Mouse (Mus musculus) olfactory bulb, adult 2 months (tissue): ENCODE results near the gene Ubr4. TPM values are rescaled to one million over a fixed set of nuclear protein-coding genes. Genes with fewer than 3 reads are reported as not detected.
"Not testable (repeated sequence)": the region's sequence is repeated elsewhere in the genome, so short reads cannot be mapped to it uniquely, and the experiment has no call there.

Experiments
- H3K27ac ChIP-seq: fragments of 200-500 bp; 2 replicates; pipeline ENCODE4 v1.5.1; 2012; ENCODE audit warnings: low read depth, low read length; ENCODE audit not compliant: insufficient read depth
- H3K4me1 ChIP-seq: fragments of 200-500 bp; 2 replicates; pipeline ENCODE4 v1.6.1; 2012; ENCODE audit warnings: low read length; ENCODE audit not compliant: control insufficient read depth, insufficient read depth
- H3K4me3 ChIP-seq: fragments of 200-500 bp; 2 replicates; pipeline ENCODE4 v1.5.1; 2012; ENCODE audit warnings: mild to moderate bottlenecking, low read depth, low read length, moderate library complexity; ENCODE audit not compliant: insufficient read depth
- CTCF ChIP-seq: fragments of 200-500 bp; IDR thresholded peaks from 2 replicates; pipeline ENCODE4 v1.5.1; 2012; ENCODE audit warnings: low read depth, mild to moderate bottlenecking, low read length, moderate library complexity; ENCODE audit not compliant: insufficient read depth
- POLR2A ChIP-seq: fragments of 200-500 bp; IDR thresholded peaks from 2 replicates; pipeline ENCODE4 v1.6.1; 2012; ENCODE audit warnings: mild to moderate bottlenecking, low read depth, low read length, moderate library complexity; ENCODE audit not compliant: insufficient read depth
- WGBS: fragments of 180-500 bp; shearing (Covaris S2); methylation state at CpG from one replicate; pipeline ENCODE4 v1.1.7; 2018; 5-methylcytosine and 5-hydroxymethylcytosine counted together
- polyA plus RNA-seq: library from polyadenylated mRNA; stranded (reverse); fragments of >200 nt; gene quantifications from 2 replicates; pipeline ENCODE4 v1.2.4, GENCODE M21; 2012; ENCODE audit warnings: low replicate concordance; ENCODE audit not compliant: missing spikeins, insufficient read depth, insufficient read length

Ubr4 gene
- polyA plus RNA-seq, 1 experiment: 57.4 TPM

DNA sequence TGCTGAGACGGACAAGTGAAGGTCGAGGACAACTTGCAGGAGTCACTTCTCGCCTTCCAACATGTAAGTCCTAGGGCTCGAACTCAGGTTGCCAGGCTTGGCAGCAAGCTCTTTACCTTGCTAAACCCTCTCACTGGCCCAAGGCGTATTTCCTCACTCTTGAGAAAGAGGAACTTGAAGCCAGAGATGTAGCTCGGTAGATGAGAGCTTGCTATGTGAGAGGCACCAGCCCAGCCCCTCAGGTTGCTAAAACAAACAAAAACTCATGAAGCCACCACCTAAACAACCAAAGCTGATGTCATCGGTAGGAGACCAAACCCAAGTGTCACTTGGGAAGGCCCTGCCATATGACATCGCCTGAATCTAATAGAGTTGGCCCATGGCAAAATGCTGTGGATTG is 151.5 kb downstream of the Ubr4 start:
- no peak for TF ChIP-seq CTCF
- TF ChIP-seq POLR2A: no peak
- WGBS: 93% methylated on average over 8 of the region's 8 CpGs
- Histone ChIP-seq H3K4me1 (peaks cover 8% of the 10 kb centered on the region; the same call in 1 of the 2 replicates), H3K27ac (no peak overlapping the region), H3K4me3 (no peak overlapping the region)

DNA sequence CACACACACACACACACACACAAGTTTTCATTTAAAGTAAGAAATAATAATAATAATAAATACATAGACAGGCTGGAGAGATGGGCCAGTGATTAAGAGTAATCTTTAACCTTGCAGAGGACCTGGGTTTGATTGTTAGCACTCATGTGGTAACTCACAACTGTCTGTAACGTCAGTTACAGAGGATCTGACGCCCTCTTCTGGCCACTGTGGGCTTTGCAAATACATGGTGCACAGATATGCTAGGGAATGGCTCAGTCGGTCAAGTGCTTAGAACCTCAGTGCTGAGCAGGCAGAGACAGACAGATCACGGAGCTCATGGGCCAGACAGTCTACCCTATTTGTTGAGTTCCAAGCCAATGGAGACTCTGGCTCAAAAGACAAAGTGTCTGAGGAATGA is 153.3 kb downstream of the Ubr4 start:
- TF ChIP-seq POLR2A (no peak), CTCF (no peak)
- no peak overlapping the region for H3K4me3 ChIP-seq
- 77% methylated on average over 4 of the region's 4 CpGs for WGBS
- H3K27ac ChIP-seq: no peak overlapping the region
- peaks cover 4% of the 10 kb centered on the region; the same call in 1 of the 2 replicates for H3K4me1 ChIP-seq

- TF ChIP-seq CTCF (no peak), POLR2A (no peak)
- Histone ChIP-seq H3K4me3 (no peak overlapping the region), H3K4me1 (no peaks in the 10 kb centered on the region), H3K27ac (no peak overlapping the region)
- WGBS: 91% methylated on average over 11 of the region's 11 CpGs
These were observed 154.3 kb downstream of the Ubr4 start for GRCm38 (mm10) chr4:139506727-139507126.

DNA sequence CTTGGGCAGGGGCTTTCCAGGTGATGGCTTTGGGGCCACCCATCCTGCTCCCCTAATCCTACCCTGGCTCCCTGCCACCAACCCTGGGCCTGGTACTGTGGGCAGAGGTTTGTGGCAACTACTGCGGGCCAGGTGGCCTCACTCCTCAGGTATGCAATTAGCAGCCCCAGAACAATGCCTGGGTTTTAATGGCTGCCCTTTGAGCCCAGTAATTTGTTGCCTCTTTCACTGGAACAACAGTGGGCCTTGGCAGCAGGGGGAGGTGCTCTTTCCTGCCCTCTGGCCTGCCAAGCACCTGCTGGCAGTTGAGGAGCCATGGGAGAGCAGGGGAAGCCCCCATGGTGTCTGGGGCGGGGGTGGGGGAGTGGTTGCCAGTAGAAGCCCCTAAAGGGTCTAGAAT is 156.7 kb downstream of the Ubr4 start:
- TF ChIP-seq CTCF (no peak), POLR2A (no peak)
- Histone ChIP-seq H3K4me3 (no peak overlapping the region), H3K4me1 (no peaks in the 10 kb centered on the region), H3K27ac (no peak overlapping the region)
- 91% methylated on average over 2 of the region's 2 CpGs for WGBS

DNA sequence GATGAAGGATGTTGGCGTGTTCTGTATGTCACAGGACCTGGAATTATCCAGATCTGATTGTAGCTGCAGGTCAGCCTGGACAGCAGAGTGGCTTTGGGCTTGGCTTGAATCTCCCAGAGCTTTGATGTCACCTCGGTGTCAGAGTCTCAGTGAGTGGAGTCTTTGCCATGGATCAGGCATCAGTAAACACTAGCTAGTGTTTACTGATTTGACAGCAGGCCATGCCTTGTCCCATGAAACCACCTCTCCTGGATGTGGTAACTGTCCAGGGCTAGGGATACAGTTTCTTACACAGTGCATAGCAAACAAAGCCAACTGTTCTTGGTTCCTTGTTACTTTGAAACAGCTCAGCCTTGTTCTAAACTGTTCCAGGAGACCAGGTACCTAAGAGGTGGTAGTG is 159.1 kb downstream of the Ubr4 start:
- Histone ChIP-seq H3K4me1 (no peaks in the 10 kb centered on the region), H3K27ac (no peak overlapping the region), H3K4me3 (no peak overlapping the region)
- 85% methylated on average over 2 of the region's 2 CpGs for WGBS
- TF ChIP-seq CTCF (no peak), POLR2A (no peak)

DNA sequence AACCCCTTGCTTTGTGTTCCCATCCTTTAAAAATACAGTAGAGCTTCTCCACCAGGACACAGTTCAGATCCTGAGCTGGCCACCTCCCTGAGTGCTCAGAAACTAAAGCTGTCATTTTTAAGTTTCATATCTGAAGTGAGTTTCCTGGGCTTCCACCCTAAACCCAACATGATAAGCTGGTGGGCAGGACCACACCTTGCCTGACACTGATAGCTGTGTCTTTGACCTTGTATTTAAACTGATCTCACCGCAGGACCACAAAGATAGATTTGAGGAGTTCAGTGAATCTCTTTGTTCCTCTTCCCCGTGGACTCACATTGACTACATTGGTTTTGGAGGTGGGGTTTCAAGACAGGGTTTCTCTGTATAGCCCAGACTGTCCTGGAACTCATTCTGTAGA is 160.6 kb downstream of the Ubr4 start:
- no peak overlapping the region for H3K4me3 ChIP-seq
- H3K4me1 ChIP-seq: no peaks in the 10 kb centered on the region
- TF ChIP-seq CTCF (no peak), POLR2A (no peak)
- WGBS: 84% methylated on average over 2 of the region's 2 CpGs
- no peak overlapping the region for H3K27ac ChIP-seq

DNA sequence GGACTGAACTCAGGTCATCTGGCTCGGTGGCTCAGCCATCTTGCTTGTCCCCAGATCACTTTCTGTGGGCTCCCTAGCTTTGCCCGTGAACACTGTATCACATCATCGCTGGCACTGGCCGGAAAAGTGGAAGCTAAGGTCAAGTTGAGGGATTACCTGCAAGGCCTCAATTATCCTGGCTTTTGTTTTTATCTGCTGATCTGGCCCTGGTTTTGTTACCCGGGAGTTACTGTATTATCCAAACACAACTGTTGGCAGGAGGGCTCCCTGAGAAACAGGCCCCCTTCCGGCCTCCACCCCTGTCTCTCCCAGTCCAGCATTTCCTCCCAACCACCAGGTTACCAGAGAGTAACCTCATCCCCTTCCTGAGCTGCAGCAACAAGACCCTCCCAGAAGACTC is 166.8 kb downstream of the Ubr4 start:
- TF ChIP-seq POLR2A (no peak), CTCF (no peak)
- 85% methylated on average over 6 of the region's 6 CpGs for WGBS
- no peak overlapping the region for H3K27ac ChIP-seq
- no peaks in the 10 kb centered on the region for H3K4me1 ChIP-seq
- H3K4me3 ChIP-seq: no peak overlapping the region

GRCm38 (mm10) chr4:139521926-139522325 is 169.5 kb downstream of the Ubr4 start:
- no peak overlapping the region for H3K27ac ChIP-seq
- peaks cover 4% of the 10 kb centered on the region; the same call in 1 of the 2 replicates for H3K4me1 ChIP-seq
- 89% methylated on average over 10 of the region's 10 CpGs for WGBS
- H3K4me3 ChIP-seq: no peak overlapping the region
- TF ChIP-seq POLR2A: no peak
- no peak for TF ChIP-seq CTCF

GRCm38 (mm10) chr4:139526475-139526874 is 174.1 kb downstream of the Ubr4 start:
- WGBS: 41% methylated on average over 12 of the region's 12 CpGs
- Histone ChIP-seq H3K27ac (no peak overlapping the region), H3K4me1 (peaks cover 4% of the 10 kb centered on the region; the same call in 1 of the 2 replicates), H3K4me3 (no peak overlapping the region)
- TF ChIP-seq POLR2A: no peak
- TF ChIP-seq CTCF: no peak

GRCm38 (mm10) chr4:139530248-139530647 is 177.8 kb downstream of the Ubr4 start, which contains the start of gene Iffo2:
TSS of gene Iffo2 (plus strand) at chr4:139530548.
- WGBS: 89% methylated on average over 5 of the region's 5 CpGs
- H3K4me1 ChIP-seq, H3K27ac ChIP-seq, H3K4me3 ChIP-seq: not testable (repeated sequence)
